Mouse (Mus musculus) right cerebral cortex, adult 18-20 months (tissue): ENCODE measurements around the gene Hfe.

ENCODE experiments used
- DNase-seq: peaks from one replicate; pipeline ENCODE4 v3.0.0; 2022; ENCODE audit warnings: mixed read lengths

Hfe gene

DNA sequence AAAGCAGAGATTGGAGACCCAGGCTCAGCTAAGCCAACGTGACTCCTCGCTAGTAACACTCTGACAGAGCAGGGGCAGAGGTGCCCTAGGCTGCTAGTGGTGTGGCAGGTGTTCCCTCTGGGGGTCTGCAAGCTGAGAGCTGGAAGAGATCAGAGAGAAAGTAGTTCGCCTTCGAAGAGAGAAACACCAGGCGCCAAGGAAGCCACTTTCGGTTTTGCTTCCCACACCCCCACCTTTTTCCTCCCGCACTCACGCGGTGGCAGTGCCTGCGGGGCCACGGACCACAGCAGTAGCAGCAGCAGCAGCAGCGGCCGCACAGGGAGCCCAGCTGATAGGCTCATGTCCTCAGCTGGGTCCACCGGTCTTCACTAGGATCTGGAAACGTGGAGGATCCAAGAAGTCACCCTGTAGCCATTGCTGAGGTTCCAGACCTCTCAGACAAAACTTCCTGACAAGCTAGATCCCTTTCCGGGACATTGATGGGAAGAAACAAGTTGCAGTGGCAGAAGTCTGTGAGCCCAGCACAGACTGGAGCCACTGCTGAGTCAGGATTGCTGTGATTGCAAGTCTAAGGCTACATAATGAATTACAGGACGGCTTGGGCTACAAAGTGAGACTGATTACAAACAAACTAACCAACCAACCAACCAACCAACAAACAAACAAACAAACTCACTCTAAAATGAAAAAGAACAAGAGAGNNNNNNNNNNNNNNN lies at the start of gene Hfe:
TSS of gene Hfe (minus strand) at position 481 of the 716 bp plus-strand sequence.
- DNase-seq, result peak; percentile 39

DNA sequence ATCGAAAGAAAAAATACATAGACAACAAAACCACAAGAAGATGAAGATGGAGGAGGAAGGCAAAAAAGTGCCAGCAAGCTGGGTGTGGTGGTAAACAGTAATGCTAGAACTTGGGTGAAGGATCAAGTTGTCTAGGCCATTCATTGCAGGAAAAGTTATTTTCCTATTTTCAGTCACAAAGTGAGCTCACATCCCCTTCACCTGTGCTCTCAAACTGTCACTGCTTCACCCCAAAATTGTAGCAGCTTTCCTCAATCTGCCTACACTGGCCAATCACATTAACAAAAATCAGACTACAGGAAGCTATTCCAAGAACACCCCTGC lies 49.2 kb upstream of the Hfe start:
- DNase-seq, result no peak

GRCm38 (mm10) chr13:23759251-23759771 lies 48.7 kb upstream of the Hfe start:
- no peak for DNase-seq

GRCm38 (mm10) chr13:23757921-23758320 lies 47.3 kb upstream of the Hfe start:
- no peak for DNase-seq

DNA sequence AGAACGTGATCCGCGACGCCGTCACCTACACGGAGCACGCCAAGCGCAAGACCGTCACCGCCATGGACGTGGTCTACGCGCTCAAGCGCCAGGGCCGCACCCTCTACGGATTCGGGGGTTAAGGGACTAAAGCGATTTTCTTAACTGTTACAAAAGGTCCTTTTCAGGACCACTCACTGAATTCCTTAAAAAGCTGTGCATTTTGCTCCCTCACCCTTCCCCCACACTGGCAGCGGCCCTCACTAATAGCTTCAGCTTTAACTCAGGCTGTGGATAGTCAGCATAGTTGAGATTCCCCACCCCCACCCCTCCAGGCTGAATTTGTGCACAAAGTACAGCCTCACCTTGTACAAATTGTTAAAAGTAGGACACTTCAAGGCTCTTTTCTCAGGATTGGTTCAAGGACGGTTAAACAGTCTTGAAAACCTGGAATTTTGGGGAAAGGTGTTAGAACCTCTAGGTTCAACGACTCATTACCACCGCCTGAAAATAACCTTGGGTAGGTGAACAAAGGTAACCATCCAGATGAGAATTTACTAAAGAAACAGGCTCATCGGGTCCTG lies 46.6 kb upstream of the Hfe start:
- DNase-seq, result no peak

DNA sequence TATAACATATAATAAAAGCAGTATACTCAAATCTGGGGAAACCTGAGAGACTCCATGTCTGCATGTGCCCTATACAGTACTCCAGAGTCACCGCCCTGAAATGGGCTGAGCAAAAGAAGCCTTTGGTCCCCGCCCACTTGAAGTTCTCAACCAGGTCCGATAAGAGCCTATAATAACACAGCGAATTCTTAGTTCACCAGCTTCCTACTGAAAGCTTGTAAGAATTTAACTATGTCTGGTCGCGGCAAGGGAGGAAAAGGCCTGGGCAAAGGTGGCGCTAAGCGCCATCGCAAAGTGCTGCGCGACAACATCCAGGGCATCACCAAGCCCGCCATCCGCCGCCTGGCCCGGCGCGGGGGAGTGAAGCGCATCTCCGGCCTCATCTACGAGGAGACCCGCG lies 46.1 kb upstream of the Hfe start, which contains the start of gene Hist1h4b:
TSS of gene Hist1h4b (plus strand) at position 224 of the 400 bp plus-strand sequence.
- peak; percentile 91 for DNase-seq

GRCm38 (mm10) chr13:23755000-23755399 lies 44.3 kb upstream of the Hfe start:
- DNase-seq, result no peak

GRCm38 (mm10) chr13:23753314-23754078 lies 42.8 kb upstream of the Hfe start:
- no peak for DNase-seq

DNA sequence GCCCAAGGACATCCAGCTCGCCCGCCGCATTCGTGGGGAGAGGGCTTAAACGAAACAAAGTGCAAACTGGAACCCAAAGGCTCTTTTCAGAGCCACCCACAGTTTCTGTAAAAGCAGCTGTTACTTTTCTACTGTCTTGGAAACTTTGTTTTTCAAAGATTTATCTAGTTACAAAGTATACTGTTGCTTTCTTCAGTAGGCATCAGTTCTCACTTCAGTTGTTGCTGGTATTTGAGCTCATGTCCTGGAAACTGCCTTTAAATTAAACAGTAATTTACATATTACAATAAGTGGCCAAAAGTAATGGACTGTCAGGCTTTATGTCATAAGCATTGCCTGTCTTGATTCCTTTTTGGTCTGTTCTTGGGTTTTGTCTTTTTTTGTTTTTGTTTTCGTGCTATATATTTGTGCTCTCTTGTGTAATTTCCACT lies 42.1 kb upstream of the Hfe start:
- DNase-seq, result no peak

GRCm38 (mm10) chr13:23752067-23752741 lies 41.5 kb upstream of the Hfe start, which contains the start of gene Hist1h3b:
Gene Hist1h3b (plus strand): TSS chr13:23752267.
- DNase-seq, result peak; percentile 92

- DNase-seq, result no peak
Observed at GRCm38 (mm10) chr13:23751478-23751956, 40.9 kb upstream of the Hfe start.

GRCm38 (mm10) chr13:23750839-23751477 lies 40.3 kb upstream of the Hfe start, which contains the start of gene Hist1h2ab:
Gene Hist1h2ab (plus strand): TSS chr13:23751126.
- peak; percentile 15 for DNase-seq

DNA sequence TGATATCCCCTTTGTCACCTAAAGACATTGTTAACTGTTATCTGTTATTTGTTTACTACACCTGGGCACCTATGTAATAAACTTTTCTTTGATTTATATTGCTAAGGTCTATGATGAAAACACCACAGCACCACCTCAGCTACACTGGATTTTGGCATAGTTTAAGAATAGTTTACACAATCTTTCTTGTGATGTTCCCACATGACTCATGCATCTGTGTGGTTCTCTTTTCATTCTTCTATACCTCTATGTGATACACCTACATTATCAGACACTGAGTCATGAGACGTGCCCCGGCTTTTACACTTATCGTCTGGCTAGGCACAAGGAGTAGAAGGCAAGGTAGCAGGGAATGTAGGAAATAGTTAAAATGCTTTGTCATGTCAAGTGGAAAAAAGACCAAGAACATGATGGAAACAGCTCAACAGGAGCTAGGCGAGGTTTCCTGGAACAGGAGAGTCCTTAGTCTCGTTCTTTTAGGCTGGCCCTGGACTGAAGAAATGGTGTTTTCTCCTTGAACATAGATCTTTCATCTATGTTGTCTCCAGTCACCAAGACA lies 39.0 kb upstream of the Hfe start:
- no peak for DNase-seq

DNA sequence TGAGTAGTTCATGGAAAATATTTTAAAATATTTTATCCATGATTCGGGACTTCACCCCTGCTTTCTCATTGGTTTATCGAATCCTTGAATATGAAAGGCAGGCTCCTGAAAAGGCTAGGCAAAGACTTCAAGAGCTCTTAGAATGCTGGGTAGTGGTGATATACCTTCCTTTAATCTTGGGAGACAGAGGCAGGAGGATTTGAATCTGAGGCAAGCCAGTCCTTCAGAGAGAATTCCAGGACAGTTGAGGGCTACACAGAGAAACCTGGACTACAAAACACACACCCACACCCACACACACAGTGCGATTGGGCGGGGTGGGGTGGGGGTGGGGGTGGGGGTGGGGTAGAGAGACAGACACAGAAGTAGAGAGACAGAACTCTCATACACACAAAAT lies 37.2 kb upstream of the Hfe start:
- DNase-seq, result no peak

- DNase-seq, result no peak
Observed at GRCm38 (mm10) chr13:23747081-23747891, 36.6 kb upstream of the Hfe start.

DNA sequence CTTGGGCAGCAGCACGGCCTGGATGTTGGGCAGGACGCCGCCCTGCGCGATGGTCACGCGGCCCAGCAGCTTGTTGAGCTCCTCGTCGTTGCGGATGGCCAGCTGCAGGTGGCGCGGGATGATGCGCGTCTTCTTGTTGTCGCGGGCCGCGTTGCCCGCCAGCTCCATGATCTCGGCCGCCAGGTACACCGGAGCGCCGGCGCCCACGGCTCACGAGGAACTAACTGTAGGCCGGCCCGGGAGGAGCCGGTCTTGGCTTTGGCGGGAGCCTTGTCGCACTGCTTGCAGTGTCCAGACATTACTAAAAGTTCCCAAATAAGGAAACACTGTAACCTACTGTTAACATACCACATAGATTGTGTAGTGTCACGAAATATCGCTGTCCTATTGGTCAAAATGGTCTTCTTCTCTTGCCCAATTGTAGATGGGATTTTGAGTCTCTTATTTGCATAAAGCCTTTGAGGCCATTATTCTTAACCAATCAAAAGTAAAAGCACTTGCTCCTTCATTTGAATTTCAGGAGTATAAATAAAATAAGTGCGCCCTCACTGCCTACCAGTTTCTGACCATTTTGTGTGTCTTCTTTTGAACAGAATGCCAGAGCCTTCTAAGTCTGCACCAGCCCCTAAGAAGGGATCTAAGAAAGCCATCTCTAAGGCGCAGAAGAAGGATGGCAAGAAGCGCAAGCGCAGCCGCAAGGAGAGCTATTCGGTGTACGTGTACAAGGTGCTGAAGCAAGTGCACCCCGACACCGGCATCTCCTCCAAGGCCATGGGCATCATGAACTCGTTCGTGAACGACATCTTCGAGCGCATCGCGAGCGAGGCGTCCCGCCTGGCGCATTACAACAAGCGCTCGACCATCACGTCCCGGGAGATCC lies 35.8 kb upstream of the Hfe start, which contains the start of gene Hist1h2bb:
TSS of gene Hist1h2bb (plus strand) at position 534 of the 880 bp plus-strand sequence.
- DNase-seq, result peak; percentile 81

GRCm38 (mm10) chr13:23745381-23746161 lies 34.9 kb upstream of the Hfe start, which contains the start of gene Hist1h3c:
Gene Hist1h3c (minus strand): TSS chr13:23745602.
- peak; percentile 79 for DNase-seq

DNA sequence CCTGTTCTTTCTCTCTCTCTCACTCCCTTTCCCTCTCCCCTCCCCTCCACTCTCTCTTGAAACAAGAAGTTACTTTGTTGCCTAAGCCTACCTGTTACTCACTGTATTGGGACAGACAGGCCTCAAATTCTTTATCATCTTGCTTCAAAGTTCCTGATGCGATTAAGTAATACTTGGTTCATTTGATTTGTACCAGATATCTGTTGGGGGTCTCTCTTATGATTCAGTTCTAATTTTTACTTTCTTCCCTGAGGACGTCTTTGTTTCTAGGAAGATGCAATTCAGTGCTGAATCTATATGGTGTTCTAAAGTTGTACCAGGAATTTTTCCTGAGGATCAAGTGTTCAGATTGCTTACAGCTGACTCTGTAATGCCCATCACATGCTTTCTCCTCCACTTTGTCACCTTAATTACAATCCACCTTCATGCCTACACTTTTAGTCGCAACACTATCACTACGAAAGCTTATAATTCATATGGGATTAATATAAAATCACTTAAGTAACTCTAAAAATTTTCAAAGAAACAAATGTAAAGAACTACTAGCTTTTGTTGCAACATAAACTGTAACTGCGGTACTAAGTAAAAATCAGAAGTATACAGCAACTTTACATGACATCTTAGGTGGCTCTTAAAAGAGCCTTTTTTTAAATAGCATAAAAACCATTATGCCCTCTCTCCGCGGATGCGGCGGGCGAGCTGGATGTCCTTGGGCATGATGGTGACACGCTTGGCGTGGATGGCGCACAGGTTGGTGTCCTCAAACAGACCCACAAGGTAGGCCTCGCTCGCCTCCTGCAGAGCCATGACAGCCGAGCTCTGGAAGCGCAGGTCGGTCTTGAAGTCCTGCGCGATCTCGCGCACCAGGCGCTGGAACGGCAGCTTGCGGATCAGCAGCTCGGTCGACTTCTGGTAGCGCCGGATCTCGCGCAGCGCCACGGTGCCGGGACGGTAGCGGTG lies 34.0 kb upstream of the Hfe start:
- no peak for DNase-seq
